Mouse (Mus musculus) G1E (cell line): ENCODE measurements around the gene Cyp46a1.

Experiments used
- CTCF ChIP-seq: IDR thresholded peaks from 2 replicates; pipeline ENCODE4 v1.5.1; 2012; ENCODE audit warnings: low read depth, low read length, inconsistent platforms, mixed read lengths
- GATA1 ChIP-seq: IDR thresholded peaks from 2 replicates; pipeline ENCODE4 v1.6.1; 2012; ENCODE audit warnings: borderline replicate concordance, low read length, inconsistent platforms, mixed read lengths
- GATA2 ChIP-seq: IDR thresholded peaks from 2 replicates; pipeline ENCODE4 v1.6.1; 2012; ENCODE audit warnings: low read depth, low read length, inconsistent platforms, borderline replicate concordance
- POLR2AphosphoS5 ChIP-seq: IDR thresholded peaks from 2 replicates; pipeline ENCODE4 v1.6.1; 2012; ENCODE audit warnings: low read depth, low read length, inconsistent platforms; ENCODE audit not compliant: insufficient replicate concordance
- TAL1 ChIP-seq: conservative IDR thresholded peaks from 2 replicates; pipeline ENCODE4 v1.6.1; 2012; ENCODE audit warnings: low read depth, low read length, inconsistent platforms, mixed read lengths

- TF ChIP-seq CTCF (no peak), TAL1 (no peak), POLR2AphosphoS5 (no peak), GATA2 (no peak), GATA1 (no peak)
Measured at GRCm38 (mm10) chr12:108310041-108310440, 24.1 kb upstream of the Cyp46a1 start.
